Mouse (Mus musculus) fat pad, adult 2 months (tissue): Measurements from ENCODE around the gene Klf6.

Source experiments
- DNase-seq: peaks from one replicate; pipeline ENCODE4 v3.0.0-alpha.2; 2011; ENCODE audit warnings: low read depth, low spot score; ENCODE audit errors: extremely low read depth

Klf6 gene

DNA sequence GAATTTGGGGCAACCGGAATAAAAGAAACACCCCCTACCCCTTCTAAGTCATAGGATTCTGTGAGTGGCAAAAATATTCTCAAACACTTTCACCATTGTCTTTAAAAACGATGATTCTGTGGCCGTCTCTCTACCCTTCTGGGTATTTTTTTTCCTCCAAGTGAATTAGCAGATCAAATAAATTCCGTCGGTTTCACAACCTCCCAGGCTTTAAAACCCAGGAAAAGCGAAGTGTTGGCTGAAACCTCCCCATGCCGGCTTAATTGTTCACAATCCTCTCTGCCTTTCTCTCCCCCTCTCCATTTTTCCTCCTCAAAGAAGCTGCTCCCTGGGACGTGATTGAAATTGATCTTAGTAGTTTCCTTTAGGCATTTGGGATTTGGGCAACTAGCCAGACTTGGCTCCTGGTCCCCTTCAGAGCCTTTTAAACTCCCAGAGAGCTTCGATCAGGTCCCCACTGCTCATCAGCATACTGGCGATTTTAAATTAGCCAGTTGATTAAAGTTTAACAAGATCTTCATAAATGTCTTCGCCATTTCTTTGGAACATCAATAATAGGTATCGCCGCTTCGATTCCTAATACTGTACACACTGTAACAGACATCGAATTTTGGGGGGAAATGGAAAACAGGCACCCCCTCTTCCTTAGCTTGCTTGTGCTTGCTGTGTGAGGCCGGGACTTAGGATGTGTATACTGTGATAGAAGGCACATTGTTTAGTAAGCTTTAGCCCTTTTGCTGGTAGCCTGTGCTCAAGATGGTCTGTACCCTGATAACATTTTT lies 1.5 kb downstream of the Klf6 start:
- DNase-seq, result no peak

DNA sequence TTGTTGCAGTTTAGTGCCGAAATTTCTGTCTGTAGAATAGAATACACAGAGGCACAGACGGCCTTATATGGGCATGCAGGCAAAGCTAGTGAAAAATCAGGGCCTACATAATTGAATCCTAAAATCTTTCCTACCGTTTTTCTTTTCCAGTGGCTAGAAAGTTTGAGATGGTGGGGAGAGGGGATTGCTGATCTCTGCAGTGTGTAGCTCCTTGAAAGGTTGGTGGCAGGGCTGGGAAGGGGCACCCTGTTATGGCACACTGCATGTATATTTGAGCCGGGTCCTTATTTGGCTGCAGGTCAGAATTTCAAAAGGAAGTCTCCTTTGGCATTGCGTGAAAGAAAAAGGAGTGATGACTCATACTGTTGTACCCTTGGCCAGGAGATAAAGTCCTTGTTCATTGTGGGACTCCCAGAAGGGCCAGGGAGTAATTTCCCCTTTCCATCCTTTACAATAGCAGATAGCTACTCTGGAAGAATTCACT lies 2.2 kb downstream of the Klf6 start:
- no peak for DNase-seq

DNA sequence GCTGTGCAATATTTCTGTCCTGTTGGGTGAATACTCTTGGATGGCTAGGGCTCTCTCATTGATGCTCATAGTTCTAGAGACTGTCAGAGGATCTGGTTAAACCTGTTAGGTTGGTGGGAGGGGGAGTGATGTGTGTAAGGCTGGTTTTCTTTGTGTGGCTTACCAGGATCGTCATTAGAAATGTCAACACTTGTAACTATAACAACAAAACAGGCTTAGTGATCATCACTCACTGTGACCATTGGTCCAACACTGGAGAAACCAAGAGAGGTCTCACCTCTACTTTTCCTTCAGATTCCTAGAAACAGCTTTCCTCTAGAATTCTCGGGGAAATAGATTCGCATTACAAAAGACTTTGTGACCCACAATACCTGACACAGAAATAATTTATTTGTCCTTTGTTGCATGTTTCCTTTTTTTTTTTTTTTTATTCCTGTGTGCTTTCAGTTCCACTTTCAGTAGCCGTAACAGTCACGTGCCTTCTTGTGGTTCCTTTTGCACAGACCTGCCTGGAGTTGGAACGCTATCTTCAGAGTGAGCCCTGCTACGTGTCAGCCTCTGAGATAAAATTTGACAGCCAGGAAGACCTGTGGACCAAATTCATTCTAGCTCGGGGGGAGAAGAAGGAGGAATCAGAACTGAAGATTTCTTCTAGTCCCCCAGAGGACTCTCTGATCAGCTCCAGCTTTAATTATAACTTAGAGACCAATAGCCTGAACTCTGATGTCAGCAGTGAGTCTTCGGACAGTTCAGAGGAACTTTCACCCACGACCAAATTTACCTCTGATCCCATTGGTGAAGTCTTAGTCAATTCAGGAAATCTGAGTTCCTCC lies 3.2 kb downstream of the Klf6 start:
- DNase-seq, result no peak

DNA sequence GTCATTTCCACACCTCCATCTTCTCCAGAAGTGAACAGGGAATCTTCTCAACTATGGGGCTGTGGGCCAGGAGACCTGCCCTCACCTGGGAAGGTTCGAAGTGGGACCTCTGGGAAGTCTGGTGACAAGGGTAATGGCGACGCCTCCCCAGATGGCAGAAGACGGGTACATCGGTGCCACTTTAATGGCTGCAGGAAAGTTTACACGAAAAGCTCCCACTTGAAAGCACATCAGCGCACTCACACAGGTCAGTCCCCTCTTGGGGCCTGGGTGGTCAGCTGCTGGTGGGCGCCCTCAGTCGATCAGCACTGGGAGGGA lies 3.8 kb downstream of the Klf6 start:
- no peak for DNase-seq

DNA sequence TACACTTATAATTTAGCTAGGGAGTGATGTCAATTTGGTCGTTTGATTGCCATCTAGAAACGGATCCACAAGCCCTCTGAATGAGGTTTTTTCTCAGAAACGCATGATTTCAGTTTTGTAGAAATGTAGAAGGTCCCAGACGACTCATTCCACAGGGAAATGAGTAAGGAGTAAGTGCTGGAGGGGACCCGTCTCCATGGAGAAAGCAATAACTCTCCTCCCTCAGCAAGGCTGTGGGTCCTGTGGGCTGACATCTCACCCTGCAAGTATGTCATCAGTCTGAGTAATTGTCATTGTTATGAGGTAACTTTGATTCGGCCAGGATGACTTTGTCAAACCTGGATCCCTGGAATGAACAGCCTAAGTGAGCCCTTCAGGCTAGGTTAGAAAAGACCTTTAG lies 4.8 kb downstream of the Klf6 start:
- DNase-seq, result no peak

DNA sequence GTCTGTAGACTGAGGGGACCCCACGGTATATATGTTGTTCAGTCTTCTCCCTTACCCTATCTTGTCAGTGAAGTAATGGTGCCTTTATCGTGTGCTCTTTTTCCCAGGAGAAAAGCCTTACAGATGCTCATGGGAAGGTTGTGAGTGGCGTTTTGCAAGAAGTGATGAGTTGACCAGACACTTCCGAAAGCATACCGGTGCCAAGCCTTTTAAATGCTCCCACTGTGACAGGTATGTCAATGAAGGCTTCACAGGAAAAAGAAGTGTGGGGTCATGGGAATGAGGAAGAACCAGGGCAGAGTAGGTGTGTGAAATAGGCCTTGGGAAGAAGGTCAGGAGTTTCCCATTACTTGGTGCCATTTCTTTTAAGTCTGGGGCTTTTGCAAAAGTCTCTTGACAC lies 5.2 kb downstream of the Klf6 start:
- DNase-seq, result no peak

DNA sequence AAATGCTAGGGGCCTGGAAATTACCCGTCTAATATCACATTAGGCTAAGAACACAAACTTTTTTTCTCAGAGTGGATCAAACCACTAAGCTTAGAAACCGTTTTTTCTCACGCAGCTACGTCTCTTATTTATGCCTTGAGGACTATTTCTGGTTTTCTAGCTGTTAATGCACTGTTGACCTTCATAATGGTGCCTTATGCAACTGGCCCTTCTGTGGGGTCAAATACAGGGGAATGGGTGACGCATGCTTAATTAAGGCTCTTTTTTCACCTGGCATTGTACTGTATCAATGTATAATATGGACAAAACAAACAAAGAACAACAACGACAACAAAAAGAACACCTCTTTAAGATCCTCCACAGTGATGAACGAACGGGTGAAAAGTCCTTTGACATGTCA lies 7.1 kb downstream of the Klf6 start:
- DNase-seq, result no peak

DNA sequence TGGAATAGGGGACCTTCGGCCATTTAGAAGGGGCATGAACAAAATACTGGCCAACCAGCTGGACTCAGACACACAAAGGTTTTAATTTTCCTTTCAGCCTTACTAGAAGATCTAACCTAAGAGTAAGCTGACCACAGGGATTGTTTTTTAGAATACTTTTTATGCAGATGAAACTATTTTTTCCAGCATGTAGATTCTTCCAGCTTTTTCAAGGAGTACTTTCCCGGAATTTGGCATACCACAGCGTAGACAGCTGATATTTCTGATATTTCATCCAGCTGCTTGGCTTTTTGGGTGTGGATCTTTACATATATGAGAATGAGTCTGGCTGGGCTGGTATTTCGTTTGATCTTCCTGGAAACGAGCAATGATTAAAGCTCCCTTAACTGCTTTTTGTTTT lies 8.2 kb downstream of the Klf6 start:
- DNase-seq, result no peak

DNA sequence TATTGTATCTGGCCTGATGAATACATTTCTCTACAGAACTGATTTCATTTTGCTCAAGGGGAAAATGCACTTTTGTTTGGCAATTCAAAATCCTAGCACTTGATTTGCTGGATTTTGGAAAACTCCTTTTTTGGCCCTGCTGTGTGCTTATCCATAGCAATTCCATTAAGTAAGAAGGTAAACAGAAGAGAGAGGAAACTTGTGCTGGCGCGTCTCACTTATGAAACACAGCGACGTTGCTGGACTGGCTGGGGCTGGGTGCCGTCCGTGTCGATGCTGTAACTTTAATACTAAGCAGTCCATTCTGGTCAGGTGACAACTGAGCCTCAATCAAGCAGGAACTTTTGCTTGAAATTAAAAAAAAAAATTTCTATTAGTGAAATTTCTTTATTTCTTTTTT lies 8.6 kb downstream of the Klf6 start:
- DNase-seq, result peak; percentile 94

DNA sequence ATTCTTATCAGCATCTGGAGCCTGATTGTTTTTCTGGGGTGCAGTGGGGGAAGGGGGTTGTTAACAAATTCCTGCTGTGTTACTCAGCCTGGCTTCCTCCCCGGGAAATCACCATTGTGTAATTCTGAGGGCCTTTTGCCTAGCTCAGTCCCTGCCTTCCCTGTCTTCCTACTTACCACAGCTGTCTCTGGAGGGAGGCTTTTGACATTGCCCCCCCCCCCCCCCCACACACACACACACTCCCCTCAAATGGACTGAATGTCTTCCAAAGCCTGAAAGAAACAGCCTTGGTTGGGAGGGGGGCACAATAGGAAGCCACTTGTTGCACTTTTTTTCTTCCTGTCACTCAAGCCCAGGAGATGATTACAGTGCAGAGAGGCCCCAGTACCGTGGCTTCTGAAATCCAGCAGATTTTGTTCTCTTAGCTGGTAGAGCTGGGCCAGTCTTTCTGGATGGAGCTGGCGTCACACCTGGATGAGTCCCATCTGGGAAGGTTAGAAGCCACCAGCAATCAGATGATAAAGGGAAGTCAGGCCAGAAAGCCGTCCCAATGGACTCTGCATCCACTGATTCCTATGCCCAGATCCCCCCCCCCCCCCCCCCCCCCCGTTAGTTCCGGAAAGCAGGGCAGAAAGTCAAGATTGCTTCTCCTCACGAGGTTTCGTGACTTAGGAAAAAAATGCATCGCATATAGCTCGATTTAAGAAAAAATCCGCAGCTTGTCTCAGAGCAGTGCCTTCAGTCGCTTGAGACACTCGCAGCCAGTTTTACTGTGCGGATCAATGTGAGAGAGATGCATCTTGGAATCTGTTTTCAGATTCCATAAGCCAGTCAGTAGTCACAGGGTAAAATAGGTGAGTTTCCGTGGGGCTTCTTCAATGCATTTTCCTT lies 9.3 kb downstream of the Klf6 start:
- no peak for DNase-seq

DNA sequence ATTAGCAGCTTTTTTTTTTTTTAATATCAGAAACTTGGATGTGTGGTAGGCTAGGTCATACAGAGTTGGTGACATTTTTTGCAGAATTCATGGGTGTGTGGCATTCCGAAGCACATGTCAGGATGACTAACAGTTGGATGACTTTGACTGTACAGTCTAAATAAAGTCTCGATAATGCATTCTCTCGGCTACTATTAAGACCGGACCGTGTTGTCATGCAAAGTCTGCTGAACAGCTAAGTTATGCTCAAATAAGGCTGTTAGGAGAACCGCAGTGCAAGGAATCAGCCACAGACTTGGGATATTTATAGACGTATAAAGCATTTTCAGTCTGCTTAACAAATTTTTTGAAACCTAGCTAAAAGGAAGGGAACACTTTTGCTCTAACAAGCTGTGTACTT lies 10.1 kb downstream of the Klf6 start:
- no peak for DNase-seq

DNA sequence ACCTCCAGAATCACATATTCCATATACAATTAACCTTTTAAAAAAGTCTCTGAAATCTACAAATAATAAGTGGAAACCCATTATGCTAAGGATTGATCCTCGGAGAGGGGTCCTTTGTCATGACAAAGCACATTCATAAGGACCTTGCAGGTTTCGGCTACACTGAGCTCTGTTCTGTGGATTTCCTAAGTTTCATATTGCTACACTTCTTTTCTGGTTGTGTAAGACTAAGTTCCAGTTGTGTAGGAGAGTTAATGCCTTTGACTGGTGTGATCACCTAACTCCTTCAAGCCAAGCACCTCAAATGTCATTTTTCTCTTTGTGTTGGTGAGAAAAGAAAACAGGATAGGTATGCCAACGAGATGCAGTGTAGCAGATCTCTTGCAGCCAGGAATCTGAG lies 12.4 kb downstream of the Klf6 start:
- DNase-seq, result no peak

DNA sequence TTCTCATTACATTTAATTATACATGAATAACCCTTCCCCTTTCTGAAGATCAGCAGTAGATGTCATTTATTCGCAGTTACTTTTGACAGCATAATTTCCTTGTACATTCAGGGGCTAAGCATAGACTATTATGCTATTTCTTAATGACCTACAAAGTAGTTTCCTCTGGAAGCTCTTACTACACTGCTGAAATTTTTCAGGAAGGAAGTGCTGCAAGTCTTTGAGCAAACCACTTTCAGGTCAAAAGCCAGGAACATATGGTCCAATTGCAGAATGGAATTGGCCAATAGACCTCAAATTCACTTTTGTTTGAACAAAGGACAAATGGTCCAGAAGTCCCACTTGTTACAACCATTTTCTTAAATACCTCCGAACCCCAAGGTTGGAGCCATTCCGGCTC lies 14.2 kb downstream of the Klf6 start:
- DNase-seq, result no peak

DNA sequence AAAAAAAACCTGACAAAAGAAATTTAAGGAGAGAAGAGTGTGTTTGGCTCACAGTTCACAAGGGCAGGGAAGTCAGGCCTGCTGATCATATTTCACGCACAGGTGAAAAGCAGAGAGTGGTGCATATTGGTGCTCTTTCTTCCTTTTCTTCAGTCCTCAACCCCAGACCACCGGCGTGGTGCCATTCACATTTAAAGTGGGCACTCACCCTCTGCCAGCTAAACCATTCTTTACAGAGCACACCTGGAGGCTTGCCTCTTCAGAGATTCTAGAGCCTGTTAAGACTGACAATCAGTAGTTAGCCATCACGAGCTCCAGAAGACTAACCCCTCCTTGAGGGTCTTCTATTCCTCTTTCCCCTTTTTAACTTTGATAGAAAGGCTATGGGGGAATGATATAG lies 17.5 kb downstream of the Klf6 start:
- no peak for DNase-seq

DNA sequence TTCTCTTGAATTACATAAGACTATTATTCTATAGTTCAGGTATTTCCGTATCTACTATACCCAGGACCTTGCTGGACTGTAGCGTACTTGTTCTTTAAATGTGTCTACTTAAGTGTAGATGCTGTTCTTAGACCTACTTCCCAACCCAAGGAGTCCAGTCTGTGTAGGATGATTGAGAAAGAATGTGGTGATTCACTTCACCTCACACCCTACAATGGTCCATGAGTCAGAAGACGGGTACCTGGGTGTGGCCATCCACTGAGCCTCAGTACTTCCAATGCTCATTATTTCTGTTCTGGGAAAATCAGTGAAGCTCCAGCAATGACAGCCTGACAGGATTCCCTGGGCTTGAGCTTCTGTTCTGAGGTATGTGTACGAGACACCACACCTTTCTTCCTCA lies 25.5 kb downstream of the Klf6 start:
- no peak for DNase-seq

DNA sequence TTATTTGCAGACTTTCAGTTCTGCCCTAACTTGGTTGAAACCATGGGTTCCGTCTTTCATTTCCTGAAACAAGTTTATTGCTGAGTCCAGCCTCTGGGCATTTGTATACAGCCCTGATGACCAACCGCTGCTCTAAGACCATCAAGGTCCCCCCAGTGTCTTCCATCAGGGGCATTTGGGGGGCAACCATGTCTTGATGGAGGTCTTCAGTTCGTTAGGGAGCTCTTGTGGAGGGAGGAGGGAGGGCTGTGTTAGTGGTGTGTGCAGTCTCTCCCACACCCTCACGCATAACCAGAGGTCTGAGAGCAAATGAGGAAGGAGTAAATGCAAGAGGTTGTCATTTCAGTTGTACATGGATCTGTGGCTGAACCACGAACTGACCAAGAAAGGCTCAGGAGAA lies 26.9 kb downstream of the Klf6 start:
- DNase-seq, result no peak

DNA sequence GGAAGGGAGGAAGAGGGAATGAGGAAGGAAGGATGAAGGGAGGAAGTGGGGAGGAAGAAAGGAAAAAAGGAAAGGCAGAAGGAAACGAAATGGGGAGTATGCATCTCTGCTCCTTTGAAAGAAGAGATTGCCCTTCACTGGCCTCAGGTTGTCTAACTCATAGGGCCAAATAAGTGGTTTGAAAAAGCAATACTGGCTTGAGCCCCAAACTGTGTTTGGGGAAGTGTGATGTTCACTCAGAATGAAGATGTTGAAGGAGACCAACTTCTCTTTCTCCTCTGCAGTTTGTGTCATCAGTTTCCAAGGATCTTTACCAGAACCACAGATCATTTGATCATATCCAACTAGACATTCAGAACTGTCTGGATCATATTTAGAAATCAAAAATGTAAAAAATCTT lies 27.4 kb downstream of the Klf6 start:
- DNase-seq, result no peak

DNA sequence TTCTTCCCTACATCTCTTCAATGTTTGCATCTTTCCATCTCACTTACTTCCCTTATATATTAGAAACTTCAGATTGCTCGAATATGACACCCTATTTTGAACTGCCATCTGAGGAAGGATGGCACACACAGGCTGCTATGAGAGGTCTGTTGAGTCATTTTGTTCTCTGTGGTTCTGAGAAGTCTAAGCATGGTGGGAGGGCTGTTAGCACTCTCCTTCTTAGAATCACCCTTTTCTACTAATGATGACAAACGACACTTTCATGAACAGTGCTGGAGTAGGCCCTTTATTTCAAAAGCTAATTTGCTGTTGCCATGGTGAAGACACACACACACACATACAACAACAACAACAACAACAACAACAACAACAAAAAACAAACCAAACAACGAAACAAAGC lies 28.8 kb downstream of the Klf6 start:
- DNase-seq, result no peak

DNA sequence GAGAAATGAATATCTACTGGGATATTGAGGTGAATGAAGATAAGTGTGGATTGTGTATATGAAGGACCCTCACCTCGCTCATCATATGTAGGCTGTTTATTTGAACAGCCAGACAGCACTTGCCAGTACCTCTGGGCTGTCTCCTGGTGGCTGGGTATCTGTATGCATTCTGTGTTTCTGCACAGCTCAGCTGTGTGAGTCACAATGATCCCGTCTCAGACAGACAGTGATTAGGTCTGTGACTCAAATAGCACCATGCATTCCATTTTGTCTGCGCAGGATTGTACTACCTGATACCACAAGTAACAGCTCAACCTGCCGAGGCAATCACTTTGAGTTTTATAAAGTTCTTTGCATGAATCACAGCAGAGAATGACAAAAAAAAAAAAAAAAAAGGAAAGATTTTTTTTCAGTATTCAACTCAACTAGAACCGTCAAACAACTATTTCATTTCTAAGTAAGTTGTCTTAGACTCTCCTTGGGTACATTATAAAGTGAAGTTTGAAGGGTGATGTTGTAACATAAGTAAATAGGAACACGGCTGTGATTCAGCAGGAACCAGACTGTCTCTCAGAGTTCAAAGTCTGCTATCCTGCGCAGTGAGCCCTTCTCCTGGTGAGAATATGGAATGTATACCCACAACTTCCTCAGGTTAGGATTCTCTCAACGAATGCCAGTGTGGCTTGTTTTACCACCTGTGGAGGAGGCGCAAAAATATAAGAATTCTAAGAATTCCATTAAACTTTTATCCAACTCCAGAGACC lies 31.6 kb downstream of the Klf6 start:
- DNase-seq, result no peak

DNA sequence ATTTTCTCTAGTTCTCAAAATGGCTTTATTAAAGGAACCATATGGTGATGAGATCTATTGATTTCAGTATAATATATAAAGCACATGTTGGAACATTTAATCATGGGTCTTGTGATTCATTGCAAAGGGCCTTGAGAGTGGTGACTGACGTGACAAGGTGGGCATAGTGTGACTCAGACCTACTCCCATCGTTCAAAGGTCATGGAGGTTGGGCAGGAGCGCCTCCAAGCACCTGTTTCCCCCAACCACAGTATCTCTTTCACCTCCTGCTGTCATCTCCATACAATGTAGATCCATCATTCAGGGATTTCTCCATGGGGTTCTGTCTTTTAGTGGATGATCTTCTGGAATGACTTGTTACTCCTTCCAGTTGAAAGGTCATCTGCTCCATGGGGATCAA lies 33.6 kb downstream of the Klf6 start:
- DNase-seq, result no peak

DNA sequence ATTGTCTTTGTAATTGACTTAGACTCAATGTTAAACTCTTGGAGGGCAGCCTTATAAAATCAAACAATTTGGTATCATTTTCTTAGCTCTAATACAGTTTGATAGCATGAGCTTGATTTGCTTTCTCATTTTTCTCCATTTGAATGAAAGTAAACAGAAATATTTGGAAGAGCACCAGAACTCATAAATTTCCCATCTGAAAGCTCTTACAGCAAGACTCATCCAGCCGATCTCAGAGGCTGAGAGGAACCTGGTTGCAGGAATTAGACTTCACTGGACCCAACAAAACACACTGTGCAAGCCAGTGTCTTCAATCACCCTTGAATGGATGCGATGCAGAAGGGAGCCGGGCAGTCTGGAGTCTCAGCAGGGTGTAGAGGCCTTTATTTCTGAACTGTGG lies 34.6 kb downstream of the Klf6 start:
- no peak for DNase-seq
